Mouse (Mus musculus): ENCODE results near the gene Hif3a.
"Not testable (repeated sequence)": the region's sequence is repeated elsewhere in the genome, so short reads cannot be mapped to it uniquely, and the experiment has no call there.

Hif3a gene

GRCm38 (mm10) chr7:17062389-17062788 is at the start of gene Hif3a:
TSS of gene Hif3a (minus strand) at chr7:17062427.
- DNase-seq (ENCODE audit: extremely low spot score, low read depth, low spot score) = no peak

GRCm38 (mm10) chr7:17101631-17102030 is 39.4 kb upstream of the Hif3a start:
- DNase-seq (ENCODE audit: extremely low spot score, low read depth, low spot score) = not testable (repeated sequence)

GRCm38 (mm10) chr7:17091280-17091679 is 29.1 kb upstream of the Hif3a start:
- no peak for DNase-seq (ENCODE audit: extremely low spot score, low read depth, low spot score)

- no peak for DNase-seq (ENCODE audit: extremely low spot score, low read depth, low spot score)
These were observed 27.9 kb upstream of the Hif3a start for GRCm38 (mm10) chr7:17090058-17090585.

- no peak for DNase-seq (ENCODE audit: extremely low spot score, low read depth, low spot score)
These were observed 25.5 kb upstream of the Hif3a start for GRCm38 (mm10) chr7:17087731-17088130.

- DNase-seq (ENCODE audit: extremely low spot score, low read depth, low spot score) = no peak
These were observed 20.5 kb upstream of the Hif3a start for GRCm38 (mm10) chr7:17082766-17083165.

GRCm38 (mm10) chr7:17078076-17078654 is 15.9 kb upstream of the Hif3a start:
- DNase-seq (ENCODE audit: extremely low spot score, low read depth, low spot score) = no peak

- DNase-seq (ENCODE audit: extremely low spot score, low read depth, low spot score) = no peak
These were observed 14.3 kb upstream of the Hif3a start for GRCm38 (mm10) chr7:17076542-17076941.

- no peak for DNase-seq (ENCODE audit: extremely low spot score, low read depth, low spot score)
These were observed 11.8 kb upstream of the Hif3a start, which contains the start of gene Psg16 for GRCm38 (mm10) chr7:17073904-17074615. TSS of gene Psg16 (plus strand) at chr7:17074040.

GRCm38 (mm10) chr7:17073513-17073903 is 11.3 kb upstream of the Hif3a start:
- DNase-seq (ENCODE audit: extremely low spot score, low read depth, low spot score) = no peak

- DNase-seq (ENCODE audit: extremely low spot score, low read depth, low spot score) = not testable (repeated sequence)
These were observed 5.4 kb upstream of the Hif3a start for GRCm38 (mm10) chr7:17067651-17068050.

- no peak for DNase-seq (ENCODE audit: extremely low spot score, low read depth, low spot score)
These were observed 4.8 kb upstream of the Hif3a start for GRCm38 (mm10) chr7:17067000-17067399.

GRCm38 (mm10) chr7:17066412-17066811 is 4.2 kb upstream of the Hif3a start:
- no peak for DNase-seq (ENCODE audit: extremely low spot score, low read depth, low spot score)

- no peak for DNase-seq (ENCODE audit: extremely low spot score, low read depth, low spot score)
These were observed 3.4 kb upstream of the Hif3a start for GRCm38 (mm10) chr7:17065620-17066019.

- no peak for DNase-seq (ENCODE audit: extremely low spot score, low read depth, low spot score)
These were observed 618 bp upstream of the Hif3a start for GRCm38 (mm10) chr7:17062845-17063244.

- DNase-seq (ENCODE audit: extremely low spot score, low read depth, low spot score) = no peak
These were observed 1.2 kb downstream of the Hif3a start for GRCm38 (mm10) chr7:17060782-17061605.

- DNase-seq (ENCODE audit: extremely low spot score, low read depth, low spot score) = no peak
These were observed 2.0 kb downstream of the Hif3a start for GRCm38 (mm10) chr7:17060031-17060781.

GRCm38 (mm10) chr7:17059463-17059844 is 2.8 kb downstream of the Hif3a start:
- no peak for DNase-seq (ENCODE audit: extremely low spot score, low read depth, low spot score)

- DNase-seq (ENCODE audit: extremely low spot score, low read depth, low spot score) = no peak
These were observed 3.3 kb downstream of the Hif3a start for GRCm38 (mm10) chr7:17058816-17059462.

GRCm38 (mm10) chr7:17058071-17058689 is 4.0 kb downstream of the Hif3a start:
- no peak for DNase-seq (ENCODE audit: extremely low spot score, low read depth, low spot score)

Measured in hindlimb bud, embryonic 11.5 days (tissue).